Mouse (Mus musculus) liver, postnatal 0 days (tissue): Measurements from ENCODE around the gene Lyz2. TPM values are rescaled to one million over a fixed set of nuclear protein-coding genes. Genes with fewer than 3 reads are reported as not detected.

Experiments
- ATAC-seq: fragments of 200-750 bp; cut with Nextera tagmentation; 2 replicates; pipeline ENCODE4 v1.8.0; 2017; ENCODE audit warnings: mild to moderate bottlenecking, moderate library complexity
- DNase-seq: peaks from one replicate; pipeline ENCODE4 v3.0.0-alpha.2; 2016
- H3K27ac ChIP-seq: fragments of 300-500 bp; sonication (generic); 2 replicates; pipeline ENCODE4 v1.5.1; 2014; ENCODE audit warnings: antibody characterized with exemption, moderate library complexity, mild to moderate bottlenecking, low read depth
- H3K27me3 ChIP-seq: fragments of 300-500 bp; sonication (generic); 2 replicates; pipeline ENCODE4 v1.6.1; 2014; ENCODE audit warnings: low read length, control low read depth, mixed read lengths; ENCODE audit not compliant: insufficient read depth
- H3K36me3 ChIP-seq: fragments of 300-500 bp; sonication (generic); replicated peaks from 2 replicates; pipeline ENCODE4 v1.6.1; 2014; ENCODE audit warnings: mild to moderate bottlenecking, control low read depth, low read length, moderate library complexity, mixed read lengths; ENCODE audit not compliant: insufficient read depth
- H3K4me1 ChIP-seq: fragments of 300-500 bp; sonication (generic); 2 replicates; pipeline ENCODE4 v1.6.1; 2014; ENCODE audit warnings: antibody characterized with exemption, mild to moderate bottlenecking, control low read depth; ENCODE audit not compliant: insufficient read depth
- H3K4me2 ChIP-seq: fragments of 300-500 bp; sonication (generic); 2 replicates; pipeline ENCODE4 v1.6.1; 2014; ENCODE audit warnings: low read depth, mild to moderate bottlenecking, low read length, moderate library complexity, mixed read lengths
- H3K4me3 ChIP-seq: fragments of 300-500 bp; sonication (generic); 2 replicates; pipeline ENCODE4 v1.5.1; 2014; ENCODE audit warnings: low read depth, low read length
- H3K9ac ChIP-seq: fragments of 300-500 bp; sonication (generic); replicated peaks from 2 replicates; pipeline ENCODE4 v1.6.1; 2014; ENCODE audit warnings: mild to moderate bottlenecking, moderate library complexity
- H3K9me3 ChIP-seq: fragments of 300-500 bp; sonication (generic); 2 replicates; pipeline ENCODE4 v1.6.1; 2016; ENCODE audit warnings: mild to moderate bottlenecking, control low read depth, low read length, mixed read lengths
- CTCF ChIP-seq: sonication (generic); IDR thresholded peaks from 2 replicates; pipeline ENCODE4 v1.5.1; 2016; ENCODE audit warnings: antibody characterized with exemption, low read depth
- EP300 ChIP-seq: IDR thresholded peaks from 2 replicates; pipeline ENCODE4 v1.6.1; 2016; ENCODE audit warnings: antibody characterized with exemption, low read depth, mild to moderate bottlenecking
- WGBS: fragments of 180-500 bp; shearing (Covaris S2); extraction: QIAGEN DNeasy Blood & Tissue Kit; methylation state at CpG from one replicate; pipeline ENCODE4 v1.1.7; 2014; ENCODE audit not compliant: insufficient replicate concordance; 5-methylcytosine and 5-hydroxymethylcytosine counted together
- polyA plus RNA-seq: library from polyadenylated mRNA; unstranded; fragments of >200 nt; fragmentation: Nextera tagmentation; extraction: Ambion mirVana; gene quantifications from 2 replicates; pipeline ENCODE4 v1.2.1, GENCODE M21; 2015

The Lyz2 gene
- polyA plus RNA-seq = 542 and 556 TPM in 2 replicates

- TF ChIP-seq EP300 (no peak), CTCF (no peak)
- WGBS = 24% methylated on average over 4 of the region's 4 CpGs
- ATAC-seq (peak; percentile 38; the same call in 1 of the 2 replicates), DNase-seq (no peak)
- Histone ChIP-seq H3K4me1 (no peaks in the 10 kb centered on the region), H3K9me3 (no peaks in the 10 kb centered on the region), H3K36me3 (no peaks in the 10 kb centered on the region), H3K27me3 (no peaks in the 10 kb centered on the region), H3K4me2 (peak within 1 kb of the TSS; percentile 20; the same call in 1 of the 2 replicates), H3K4me3 (peak within 1 kb of the TSS; percentile 33), H3K27ac (peak within 1 kb of the TSS; percentile 44), H3K9ac (0 out of 2 replicates have a peak within 1 kb of the TSS, but pooled peaks have one; percentile 18)
These were observed at the start of gene Lyz2 for GRCm38 (mm10) chr10:117282049-117282448. TSS of gene Lyz2 (minus strand) at chr10:117282321.

- ATAC-seq (peak; percentile 57; the same call in 1 of the 2 replicates), DNase-seq (peak; percentile 48)
- Histone ChIP-seq H3K4me2 (no peak overlapping the region), H3K36me3 (no peaks in the 10 kb centered on the region), H3K27ac (no peak overlapping the region), H3K9ac (no peak overlapping the region), H3K9me3 (no peaks in the 10 kb centered on the region), H3K4me3 (no peak overlapping the region), H3K4me1 (no peaks in the 10 kb centered on the region), H3K27me3 (no peaks in the 10 kb centered on the region)
- TF ChIP-seq CTCF = peak; percentile 73
- no peak for TF ChIP-seq EP300
- 35% methylated on average over 5 of the region's 5 CpGs for WGBS
These were observed 48.4 kb upstream of the Lyz2 start for GRCm38 (mm10) chr10:117330521-117330920.

GRCm38 (mm10) chr10:117323782-117324181 is 41.7 kb upstream of the Lyz2 start:
- Histone ChIP-seq H3K27ac (no peak overlapping the region), H3K36me3 (no peaks in the 10 kb centered on the region), H3K27me3 (no peaks in the 10 kb centered on the region), H3K9me3 (no peaks in the 10 kb centered on the region), H3K9ac (no peak overlapping the region), H3K4me2 (no peak overlapping the region), H3K4me3 (no peak overlapping the region), H3K4me1 (peaks cover 7% of the 10 kb centered on the region; the same call in 1 of the 2 replicates)
- WGBS = 62% methylated on average over 7 of the region's 7 CpGs
- no peak for ATAC-seq
- peak; percentile 22 for DNase-seq
- no peak for TF ChIP-seq CTCF
- TF ChIP-seq EP300 = no peak

- Histone ChIP-seq H3K27me3 (no peaks in the 10 kb centered on the region), H3K4me1 (peaks cover 7% of the 10 kb centered on the region; the same call in 1 of the 2 replicates), H3K36me3 (no peaks in the 10 kb centered on the region), H3K9me3 (no peaks in the 10 kb centered on the region), H3K9ac (no peak overlapping the region), H3K4me2 (no peak overlapping the region), H3K4me3 (no peak overlapping the region), H3K27ac (no peak overlapping the region)
- DNase-seq = no peak
- ATAC-seq = no peak
- WGBS = 68% methylated on average over 5 of the region's 5 CpGs
- no peak for TF ChIP-seq EP300
These were observed 40.5 kb upstream of the Lyz2 start for GRCm38 (mm10) chr10:117322630-117323029.

GRCm38 (mm10) chr10:117320571-117320981 is 38.5 kb upstream of the Lyz2 start:
- 73% methylated on average over 3 of the region's 3 CpGs for WGBS
- Histone ChIP-seq H3K9me3 (no peaks in the 10 kb centered on the region), H3K9ac (no peak overlapping the region), H3K4me1 (peaks cover 7% of the 10 kb centered on the region; the same call in 1 of the 2 replicates), H3K36me3 (no peaks in the 10 kb centered on the region), H3K27me3 (no peaks in the 10 kb centered on the region), H3K4me2 (no peak overlapping the region), H3K27ac (no peak overlapping the region), H3K4me3 (no peak overlapping the region)
- DNase-seq (no peak), ATAC-seq (no peak)
- TF ChIP-seq CTCF (no peak), EP300 (no peak)

- no peak for DNase-seq
- Histone ChIP-seq H3K36me3 (no peaks in the 10 kb centered on the region), H3K4me1 (peaks cover 7% of the 10 kb centered on the region; the same call in 1 of the 2 replicates), H3K27ac (no peak overlapping the region), H3K9me3 (no peaks in the 10 kb centered on the region), H3K27me3 (no peaks in the 10 kb centered on the region), H3K4me2 (no peak overlapping the region), H3K4me3 (no peak overlapping the region), H3K9ac (no peak overlapping the region)
- 79% methylated on average over 11 of the region's 11 CpGs for WGBS
- no peak for ATAC-seq
- TF ChIP-seq CTCF (no peak), EP300 (no peak)
These were observed 34.3 kb upstream of the Lyz2 start for GRCm38 (mm10) chr10:117316391-117316790.
